Mouse (Mus musculus) hindbrain, postnatal 0 days (tissue): ENCODE data around the gene Nr2e1. TPM values are rescaled to one million over a fixed set of nuclear protein-coding genes. Genes with fewer than 3 reads are reported as not detected.

Experiments used
- ATAC-seq: fragments of 200-750 bp; cut with Nextera tagmentation; 2 replicates; pipeline ENCODE4 v1.8.0; 2017; ENCODE audit warnings: mild to moderate bottlenecking, moderate TSS enrichment, moderate library complexity
- DNase-seq: peaks from one replicate; pipeline ENCODE4 v3.0.0-alpha.2; 2015; ENCODE audit warnings: low spot score
- H3K27ac ChIP-seq: fragments of 300-500 bp; sonication (generic); 2 replicates; pipeline ENCODE4 v1.5.1; 2014; ENCODE audit warnings: mild to moderate bottlenecking
- H3K27me3 ChIP-seq: fragments of 300-500 bp; sonication (generic); 2 replicates; pipeline ENCODE4 v1.6.1; 2014; ENCODE audit warnings: low read length, mixed read lengths; ENCODE audit not compliant: insufficient read depth
- H3K36me3 ChIP-seq: fragments of 300-500 bp; sonication (generic); 2 replicates; pipeline ENCODE4 v1.6.1; 2014; ENCODE audit warnings: low read length, mixed read lengths; ENCODE audit not compliant: insufficient read depth
- H3K4me1 ChIP-seq: fragments of 300-500 bp; sonication (generic); 2 replicates; pipeline ENCODE4 v1.6.1; 2014; ENCODE audit warnings: antibody characterized with exemption, low read length, mixed read lengths; ENCODE audit not compliant: insufficient read depth
- H3K4me2 ChIP-seq: fragments of 300-500 bp; sonication (generic); 2 replicates; pipeline ENCODE4 v1.6.1; 2014; ENCODE audit warnings: low read depth, mild to moderate bottlenecking, low read length, moderate library complexity, mixed read lengths
- H3K4me3 ChIP-seq: fragments of 300-500 bp; sonication (generic); 2 replicates; pipeline ENCODE4 v1.5.1; 2014; ENCODE audit warnings: low read length
- H3K9ac ChIP-seq: fragments of 300-500 bp; sonication (generic); replicated peaks from 2 replicates; pipeline ENCODE4 v1.6.1; 2014; ENCODE audit warnings: mild to moderate bottlenecking, low read length, moderate library complexity, mixed read lengths
- H3K9me3 ChIP-seq: fragments of 300-500 bp; sonication (generic); 2 replicates; pipeline ENCODE4 v1.6.1; 2016; ENCODE audit warnings: low read length, mixed read lengths
- CTCF ChIP-seq: IDR thresholded peaks from 2 replicates; pipeline ENCODE4 v1.5.1; 2016; ENCODE audit warnings: antibody characterized with exemption, control low read depth, low read depth
- WGBS: fragments of 180-500 bp; shearing (Covaris S2); extraction: QIAGEN DNeasy Blood & Tissue Kit; methylation state at CpG from one replicate; pipeline ENCODE4 v1.1.7; 2014; 5-methylcytosine and 5-hydroxymethylcytosine counted together
- polyA plus RNA-seq: library from polyadenylated mRNA; unstranded; fragments of >200 nt; fragmentation: Nextera tagmentation; extraction: Ambion mirVana; gene quantifications from 2 replicates; pipeline ENCODE4 v1.2.1, GENCODE M21; 2015
- total RNA-seq: library from RNA; depleted of rRNA; stranded (reverse); fragments of >200 nt; gene quantifications from 2 replicates; pipeline ENCODE4 v1.2.3, GENCODE M21; 2014

The Nr2e1 gene
- total and polyA plus RNA-seq, 2 experiments from 2014 or later = 0.10 TPM; not detected in 1

- Histone ChIP-seq H3K36me3 (no peaks in the 10 kb centered on the region), H3K27me3 (peaks cover 50% of the 10 kb centered on the region), H3K9ac (no peak overlapping the region), H3K4me1 (no peaks in the 10 kb centered on the region), H3K4me3 (no peak overlapping the region), H3K9me3 (no peaks in the 10 kb centered on the region), H3K4me2 (no peak overlapping the region), H3K27ac (no peak overlapping the region)
- no peak for TF ChIP-seq CTCF
- DNase-seq (no peak), ATAC-seq (no peak)
- WGBS = 42% methylated on average over 2 of the region's 2 CpGs
Measured at GRCm38 (mm10) chr10:42618291-42618690, 34.9 kb upstream of the Nr2e1 start.

DNA sequence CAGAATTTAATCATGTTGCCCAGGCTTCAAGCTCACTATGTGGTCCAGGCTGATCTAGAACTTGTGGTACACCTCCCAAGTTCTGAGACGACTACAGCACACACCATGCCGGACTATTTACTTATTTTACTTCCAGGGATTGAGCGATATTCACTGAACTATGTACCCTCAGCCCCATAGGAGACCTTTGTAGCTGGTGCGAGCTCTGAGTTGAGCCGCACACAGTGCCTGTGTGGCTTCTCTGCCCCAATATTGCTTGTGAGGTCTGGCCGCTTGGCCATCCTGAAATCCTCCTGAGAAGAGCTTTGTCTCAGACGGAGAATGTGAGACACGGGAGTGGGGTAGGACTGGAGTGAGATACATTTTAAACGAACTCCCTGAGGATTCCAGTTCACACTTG, 31.3 kb upstream of the Nr2e1 start:
- peaks cover 55% of the 10 kb centered on the region for H3K27me3 ChIP-seq
- no peak for ATAC-seq
- TF ChIP-seq CTCF = no peak

GRCm38 (mm10) chr10:42613639-42614381, 30.4 kb upstream of the Nr2e1 start:
- under 1% methylated on average over 37 of the region's 40 CpGs for WGBS
- DNase-seq (no peak), ATAC-seq (no peak)
- Histone ChIP-seq H3K27ac (no peak overlapping the region), H3K27me3 (peaks cover 49% of the 10 kb centered on the region), H3K9me3 (no peaks in the 10 kb centered on the region), H3K36me3 (no peaks in the 10 kb centered on the region), H3K4me1 (no peaks in the 10 kb centered on the region), H3K9ac (no peak overlapping the region), H3K4me2 (peak overlapping the region; percentile 54), H3K4me3 (peak overlapping the region; percentile 30)
- no peak for TF ChIP-seq CTCF

More for the DNA sequence above, 31.3 kb upstream of the Nr2e1 start:
- Histone ChIP-seq H3K9ac (no peak overlapping the region), H3K27ac (no peak overlapping the region), H3K4me1 (no peaks in the 10 kb centered on the region), H3K4me2 (no peak overlapping the region), H3K36me3 (no peaks in the 10 kb centered on the region), H3K4me3 (no peak overlapping the region), H3K9me3 (no peaks in the 10 kb centered on the region)
- no peak for DNase-seq
- WGBS = 9% methylated on average over 9 of the region's 9 CpGs

GRCm38 (mm10) chr10:42613075-42613474, 29.6 kb upstream of the Nr2e1 start:
- ATAC-seq = no peak
- Histone ChIP-seq H3K4me2 (no peak overlapping the region), H3K27me3 (peaks cover 44% of the 10 kb centered on the region), H3K9ac (no peak overlapping the region), H3K27ac (no peak overlapping the region), H3K4me3 (no peak overlapping the region), H3K36me3 (no peaks in the 10 kb centered on the region), H3K9me3 (no peaks in the 10 kb centered on the region), H3K4me1 (no peaks in the 10 kb centered on the region)
- WGBS = 10% methylated on average over 12 of the region's 12 CpGs
- no peak for DNase-seq
- TF ChIP-seq CTCF = no peak

- no peak overlapping the region for H3K27ac ChIP-seq
- H3K9me3 ChIP-seq = peaks cover 4% of the 10 kb centered on the region; the same call in 1 of the 2 replicates
- DNase-seq (no peak), ATAC-seq (no peak)
- H3K9ac ChIP-seq = no peak overlapping the region
- 67% methylated on average over 4 of the region's 4 CpGs for whole genome bisulfite sequencing
- H3K4me2 ChIP-seq = no peak overlapping the region
- H3K27me3 ChIP-seq = peaks cover 10% of the 10 kb centered on the region; the same call in 1 of the 2 replicates
- no peak overlapping the region for H3K4me3 ChIP-seq
- TF ChIP-seq CTCF = no peak
- no peaks in the 10 kb centered on the region for H3K36me3 ChIP-seq
- H3K4me1 ChIP-seq = no peaks in the 10 kb centered on the region
Measured at GRCm38 (mm10) chr10:42606757-42607156, 23.3 kb upstream of the Nr2e1 start.

- peak; percentile 58 for TF ChIP-seq CTCF
- Histone ChIP-seq H3K36me3 (no peaks in the 10 kb centered on the region), H3K4me2 (no peak overlapping the region), H3K4me1 (no peaks in the 10 kb centered on the region), H3K27ac (no peak overlapping the region), H3K9me3 (peaks cover 4% of the 10 kb centered on the region; the same call in 1 of the 2 replicates), H3K9ac (no peak overlapping the region), H3K27me3 (no peaks in the 10 kb centered on the region; the same call in 1 of the 2 replicates), H3K4me3 (no peak overlapping the region)
- WGBS = 59% methylated on average over 2 of the region's 2 CpGs
- ATAC-seq = no peak
- no peak for DNase-seq
Measured at GRCm38 (mm10) chr10:42604874-42605273, 21.4 kb upstream of the Nr2e1 start.

- 23% methylated on average over 10 of the region's 10 CpGs for WGBS
Measured at GRCm38 (mm10) chr10:42601556-42601955, 18.1 kb upstream of the Nr2e1 start.

More at GRCm38 (mm10) chr10:42601556-42601955, 18.1 kb upstream of the Nr2e1 start:
- no peak for DNase-seq
- no peak overlapping the region for H3K4me2 ChIP-seq
- TF ChIP-seq CTCF = peak; percentile 54
- peaks cover 9% of the 10 kb centered on the region for H3K27me3 ChIP-seq
- H3K4me3 ChIP-seq = no peak overlapping the region
- H3K36me3 ChIP-seq = no peaks in the 10 kb centered on the region
- H3K9me3 ChIP-seq = peaks cover 4% of the 10 kb centered on the region; the same call in 1 of the 2 replicates
- ATAC-seq = no peak
- no peaks in the 10 kb centered on the region for H3K4me1 ChIP-seq
- no peak overlapping the region for H3K9ac ChIP-seq
- no peak overlapping the region for H3K27ac ChIP-seq
